Mouse (Mus musculus): Measurements from ENCODE around the gene Npepps. TPM values are rescaled to one million over a fixed set of nuclear protein-coding genes. Genes with fewer than 3 reads are reported as not detected.
"Not testable (repeated sequence)": the region's sequence is repeated elsewhere in the genome, so short reads cannot be mapped to it uniquely, and the experiment has no call there.

Npepps gene
- polyA plus RNA-seq, 1 experiment from 2014 or later: 91.3 TPM

DNA sequence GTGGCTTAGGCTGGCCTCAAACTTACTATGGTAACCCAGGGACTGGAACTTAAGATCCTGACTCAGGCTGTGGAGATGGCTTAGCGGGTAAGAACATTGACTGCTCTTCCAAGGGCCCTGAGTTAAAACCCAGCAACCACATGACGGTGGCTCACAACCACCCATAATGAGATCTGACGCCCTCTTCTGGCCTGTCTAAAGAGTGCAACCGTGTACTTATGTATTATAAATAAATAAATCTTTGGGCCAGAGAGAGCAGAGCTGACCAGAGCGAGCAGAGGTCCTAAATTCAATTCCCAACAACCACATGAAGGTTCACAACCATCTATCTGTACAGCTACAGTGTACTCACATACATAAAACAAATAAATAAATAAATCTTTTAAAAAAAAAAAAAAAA, 6.8 kb downstream of the Npepps start:
- 88% methylated on average over 5 of the region's 5 CpGs for WGBS
- Histone ChIP-seq H3K4me2 (ENCODE audit: low read length) (no peak overlapping the region), H3K27ac (ENCODE audit: low read depth, low read length) (no peak overlapping the region), H3K36me3 (ENCODE audit: control insufficient read depth, insufficient read depth, low read length) (no peaks in the 10 kb centered on the region), H3K4me1 (ENCODE audit: control insufficient read depth, insufficient read depth, low read length) (peaks cover 12% of the 10 kb centered on the region), H3K9ac (ENCODE audit: low read length) (no peak overlapping the region), H3K9me3 (replicated peaks; ENCODE audit: control insufficient read depth, low read length) (no peaks in the 10 kb centered on the region), H3K27me3 (replicated peaks; ENCODE audit: control insufficient read depth, insufficient read depth, low read length) (no peaks in the 10 kb centered on the region), H3K4me3 (ENCODE audit: low read depth, low read length) (no peak overlapping the region)
- ATAC-seq: no peak
- DNase-seq (ENCODE audit: low spot score): no peak

GRCm38 (mm10) chr11:97272835-97273234, 7.6 kb downstream of the Npepps start:
- DNase-seq (ENCODE audit: low spot score) (no peak), ATAC-seq (no peak)
- H3K27me3 ChIP-seq (replicated peaks; ENCODE audit: control insufficient read depth, insufficient read depth, low read length): no peaks in the 10 kb centered on the region
- no peak overlapping the region for H3K4me2 ChIP-seq (ENCODE audit: low read length)
- peaks cover 5% of the 10 kb centered on the region; the same call in 1 of the 2 replicates for H3K4me1 ChIP-seq (ENCODE audit: control insufficient read depth, insufficient read depth, low read length)
- H3K27ac ChIP-seq (ENCODE audit: low read depth, low read length): no peak overlapping the region
- 89% methylated on average over 4 of the region's 4 CpGs for WGBS
- no peak overlapping the region for H3K9ac ChIP-seq (ENCODE audit: low read length)
- H3K36me3 ChIP-seq (ENCODE audit: control insufficient read depth, insufficient read depth, low read length): no peaks in the 10 kb centered on the region
- no peak overlapping the region for H3K4me3 ChIP-seq (ENCODE audit: low read depth, low read length)
- H3K9me3 ChIP-seq (replicated peaks; ENCODE audit: control insufficient read depth, low read length): no peaks in the 10 kb centered on the region

GRCm38 (mm10) chr11:97270004-97270403, 10.4 kb downstream of the Npepps start:
- not testable (repeated sequence) for H3K27ac ChIP-seq (ENCODE audit: low read depth, low read length); DNase-seq (ENCODE audit: low spot score); H3K9ac ChIP-seq (ENCODE audit: low read length); H3K4me3 ChIP-seq (ENCODE audit: low read depth, low read length); ATAC-seq; H3K9me3 ChIP-seq (replicated peaks; ENCODE audit: control insufficient read depth, low read length); H3K27me3 ChIP-seq (replicated peaks; ENCODE audit: control insufficient read depth, insufficient read depth, low read length); H3K4me2 ChIP-seq (ENCODE audit: low read length); H3K4me1 ChIP-seq (ENCODE audit: control insufficient read depth, insufficient read depth, low read length)
- peaks cover 12% of the 10 kb centered on the region for H3K36me3 ChIP-seq (ENCODE audit: control insufficient read depth, insufficient read depth, low read length)
- 91% methylated on average over 2 of the region's 2 CpGs for WGBS

- not testable (repeated sequence) for H3K27ac ChIP-seq (ENCODE audit: low read depth, low read length); H3K4me3 ChIP-seq (ENCODE audit: low read depth, low read length); H3K4me1 ChIP-seq (ENCODE audit: control insufficient read depth, insufficient read depth, low read length); H3K9ac ChIP-seq (ENCODE audit: low read length); H3K9me3 ChIP-seq (replicated peaks; ENCODE audit: control insufficient read depth, low read length); ATAC-seq; H3K27me3 ChIP-seq (replicated peaks; ENCODE audit: control insufficient read depth, insufficient read depth, low read length); DNase-seq (ENCODE audit: low spot score); H3K4me2 ChIP-seq (ENCODE audit: low read length)
- WGBS: 100% methylated on average over 1 of the region's 1 CpGs
- peaks cover 18% of the 10 kb centered on the region for H3K36me3 ChIP-seq (ENCODE audit: control insufficient read depth, insufficient read depth, low read length)
Observed at GRCm38 (mm10) chr11:97266544-97266943, 13.9 kb downstream of the Npepps start.

DNA sequence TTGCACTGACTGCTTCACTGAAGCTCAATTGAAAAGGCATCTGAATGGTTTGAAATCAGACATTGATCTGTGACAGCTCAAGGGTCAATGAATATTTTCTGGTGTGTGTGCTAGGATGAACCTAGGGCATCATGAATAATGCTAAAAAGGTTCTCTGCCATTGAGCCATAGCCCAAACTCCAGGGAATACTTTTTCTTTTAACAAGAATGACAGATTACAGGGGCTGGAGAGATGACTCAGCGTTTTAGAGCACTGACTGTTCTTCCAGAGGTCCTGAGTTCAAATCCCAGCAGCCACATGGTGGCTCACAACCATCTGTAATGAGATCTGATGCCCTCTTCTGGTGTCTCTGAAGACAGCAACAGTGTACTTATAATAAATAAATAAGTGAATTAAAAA, 30.8 kb downstream of the Npepps start:
- peaks cover 30% of the 10 kb centered on the region for H3K36me3 ChIP-seq (ENCODE audit: control insufficient read depth, insufficient read depth, low read length)
- not testable (repeated sequence) for H3K27ac ChIP-seq (ENCODE audit: low read depth, low read length); H3K9me3 ChIP-seq (replicated peaks; ENCODE audit: control insufficient read depth, low read length); H3K4me1 ChIP-seq (ENCODE audit: control insufficient read depth, insufficient read depth, low read length); H3K9ac ChIP-seq (ENCODE audit: low read length); ATAC-seq; DNase-seq (ENCODE audit: low spot score); H3K4me3 ChIP-seq (ENCODE audit: low read depth, low read length); H3K27me3 ChIP-seq (replicated peaks; ENCODE audit: control insufficient read depth, insufficient read depth, low read length); H3K4me2 ChIP-seq (ENCODE audit: low read length)
- 69% methylated on average over 1 of the region's 1 CpGs for WGBS

DNA sequence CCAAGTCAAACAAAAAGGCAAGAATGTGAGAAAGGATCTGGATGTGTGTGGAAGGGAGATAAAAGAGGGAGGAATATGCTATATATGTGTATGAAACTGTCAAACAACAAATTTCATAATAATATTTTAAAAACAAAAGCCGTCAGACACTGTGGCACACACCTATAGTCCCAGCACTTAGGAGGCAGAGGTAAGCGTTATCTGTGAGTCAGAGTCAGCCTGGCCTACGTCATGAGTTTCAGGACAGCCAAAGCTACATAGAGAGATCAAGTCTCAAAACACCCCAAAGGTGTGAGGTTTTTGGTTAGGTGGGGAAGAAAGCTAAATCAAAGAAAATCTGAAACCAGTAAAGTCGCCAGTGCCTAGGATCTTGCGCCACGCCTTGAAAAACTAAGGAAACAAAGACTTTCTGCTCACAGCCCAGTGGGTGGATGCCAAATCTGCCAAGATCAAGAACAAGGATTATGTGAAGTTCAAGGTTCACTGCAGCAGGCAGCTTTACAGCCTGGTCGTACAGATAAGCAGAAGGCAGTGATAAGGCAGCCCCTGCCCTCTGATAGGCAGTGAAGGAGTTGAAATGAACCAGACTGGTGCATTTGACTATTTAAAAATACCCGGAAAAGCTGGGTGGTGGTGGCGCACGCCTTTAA, 33.8 kb downstream of the Npepps start:
- no peaks in the 10 kb centered on the region for H3K27me3 ChIP-seq (replicated peaks; ENCODE audit: control insufficient read depth, insufficient read depth, low read length)
- 90% methylated on average over 10 of the region's 10 CpGs for WGBS
- no peak overlapping the region for H3K4me3 ChIP-seq (ENCODE audit: low read depth, low read length)
- no peak overlapping the region for H3K9ac ChIP-seq (ENCODE audit: low read length)
- H3K4me2 ChIP-seq (ENCODE audit: low read length): no peak overlapping the region
- no peak overlapping the region for H3K27ac ChIP-seq (ENCODE audit: low read depth, low read length)
- DNase-seq (ENCODE audit: low spot score) (no peak), ATAC-seq (no peak)
- H3K4me1 ChIP-seq (ENCODE audit: control insufficient read depth, insufficient read depth, low read length): no peaks in the 10 kb centered on the region
- H3K36me3 ChIP-seq (ENCODE audit: control insufficient read depth, insufficient read depth, low read length): peaks cover 39% of the 10 kb centered on the region
- no peaks in the 10 kb centered on the region for H3K9me3 ChIP-seq (replicated peaks; ENCODE audit: control insufficient read depth, low read length)

DNA sequence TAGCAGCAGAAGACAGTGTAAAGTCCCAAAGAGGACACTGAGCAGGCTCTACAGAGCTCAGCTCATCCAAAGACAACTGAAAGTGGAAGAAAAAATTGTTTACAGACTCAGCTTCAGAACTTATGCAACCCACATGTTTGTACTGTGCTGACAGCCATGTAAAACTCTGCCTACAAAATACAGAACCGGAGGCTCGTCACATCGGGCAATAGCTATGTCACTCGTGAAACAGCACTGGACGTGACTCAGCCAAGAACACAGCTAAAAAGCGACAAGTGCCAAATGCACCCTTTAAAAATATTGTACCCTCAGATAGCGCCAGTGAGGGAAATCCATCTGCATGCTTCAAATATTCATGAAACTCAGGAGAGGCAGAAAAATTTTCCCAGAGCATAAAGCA, 39.1 kb downstream of the Npepps start:
- Histone ChIP-seq H3K27ac (ENCODE audit: low read depth, low read length) (no peak overlapping the region), H3K27me3 (replicated peaks; ENCODE audit: control insufficient read depth, insufficient read depth, low read length) (no peaks in the 10 kb centered on the region), H3K36me3 (ENCODE audit: control insufficient read depth, insufficient read depth, low read length) (peaks cover 52% of the 10 kb centered on the region), H3K9me3 (replicated peaks; ENCODE audit: control insufficient read depth, low read length) (no peaks in the 10 kb centered on the region), H3K9ac (ENCODE audit: low read length) (no peak overlapping the region), H3K4me3 (ENCODE audit: low read depth, low read length) (no peak overlapping the region), H3K4me2 (ENCODE audit: low read length) (no peak overlapping the region), H3K4me1 (ENCODE audit: control insufficient read depth, insufficient read depth, low read length) (no peaks in the 10 kb centered on the region)
- 95% methylated on average over 7 of the region's 7 CpGs for WGBS
- DNase-seq (ENCODE audit: low spot score) (no peak), ATAC-seq (no peak)

DNA sequence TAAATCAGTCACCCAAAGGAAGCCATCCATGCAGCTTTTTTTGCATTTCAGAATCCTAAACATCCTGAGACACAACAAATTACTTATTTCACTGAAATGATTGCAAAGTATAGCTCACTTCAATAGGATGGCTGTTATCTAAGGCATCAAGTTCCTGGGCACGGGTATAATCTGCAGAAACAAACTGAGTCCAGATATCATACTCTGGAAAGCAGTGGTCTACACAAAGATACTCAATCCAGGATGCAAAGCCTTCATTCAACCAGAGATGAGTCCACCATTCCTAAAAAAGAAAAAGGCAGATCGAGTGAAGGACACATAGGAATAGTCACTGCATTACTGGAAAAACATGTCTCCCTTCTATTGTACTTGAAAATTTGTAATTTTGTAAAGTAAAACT, 42.5 kb downstream of the Npepps start:
- Histone ChIP-seq H3K27ac (ENCODE audit: low read depth, low read length) (no peak overlapping the region), H3K27me3 (replicated peaks; ENCODE audit: control insufficient read depth, insufficient read depth, low read length) (no peaks in the 10 kb centered on the region), H3K4me3 (ENCODE audit: low read depth, low read length) (no peak overlapping the region), H3K36me3 (ENCODE audit: control insufficient read depth, insufficient read depth, low read length) (peaks cover 59% of the 10 kb centered on the region), H3K4me1 (ENCODE audit: control insufficient read depth, insufficient read depth, low read length) (no peaks in the 10 kb centered on the region), H3K9me3 (replicated peaks; ENCODE audit: control insufficient read depth, low read length) (no peaks in the 10 kb centered on the region), H3K4me2 (ENCODE audit: low read length) (no peak overlapping the region), H3K9ac (ENCODE audit: low read length) (no peak overlapping the region)
- no peak for DNase-seq (ENCODE audit: low spot score)
- no peak for ATAC-seq
- WGBS: 96% methylated on average over 2 of the region's 2 CpGs

DNA sequence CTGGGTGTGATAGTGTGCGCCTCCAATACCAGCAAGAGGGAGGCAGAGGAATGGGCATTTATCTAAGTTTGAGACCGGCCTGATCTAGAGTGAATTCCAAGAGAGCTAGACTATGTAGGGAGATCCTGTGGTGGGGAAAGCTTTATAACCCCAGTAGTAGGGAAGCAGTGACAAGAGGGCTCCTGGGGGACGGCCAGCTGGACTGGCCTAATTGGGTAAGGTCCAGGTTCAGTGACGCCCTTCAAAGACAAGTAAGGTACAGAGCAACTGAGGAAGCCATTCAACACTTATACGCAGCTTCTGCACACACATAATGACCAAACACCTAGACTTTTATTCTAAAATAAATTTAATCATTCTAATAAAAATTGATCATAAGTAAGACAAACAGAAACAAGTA, 48.0 kb downstream of the Npepps start:
- Histone ChIP-seq H3K4me3 (ENCODE audit: low read depth, low read length) (no peak overlapping the region), H3K36me3 (ENCODE audit: control insufficient read depth, insufficient read depth, low read length) (peaks cover 79% of the 10 kb centered on the region), H3K9me3 (replicated peaks; ENCODE audit: control insufficient read depth, low read length) (no peaks in the 10 kb centered on the region), H3K4me2 (ENCODE audit: low read length) (no peak overlapping the region), H3K4me1 (ENCODE audit: control insufficient read depth, insufficient read depth, low read length) (no peaks in the 10 kb centered on the region), H3K27ac (ENCODE audit: low read depth, low read length) (no peak overlapping the region), H3K27me3 (replicated peaks; ENCODE audit: control insufficient read depth, insufficient read depth, low read length) (no peaks in the 10 kb centered on the region), H3K9ac (ENCODE audit: low read length) (no peak overlapping the region)
- DNase-seq (ENCODE audit: low spot score): no peak
- no peak for ATAC-seq
- WGBS: 89% methylated on average over 5 of the region's 5 CpGs

All from forebrain, embryonic 14.5 days (tissue).